ENCODE assay signal across 8 mouse cellular contexts in the genomic region with DNA sequence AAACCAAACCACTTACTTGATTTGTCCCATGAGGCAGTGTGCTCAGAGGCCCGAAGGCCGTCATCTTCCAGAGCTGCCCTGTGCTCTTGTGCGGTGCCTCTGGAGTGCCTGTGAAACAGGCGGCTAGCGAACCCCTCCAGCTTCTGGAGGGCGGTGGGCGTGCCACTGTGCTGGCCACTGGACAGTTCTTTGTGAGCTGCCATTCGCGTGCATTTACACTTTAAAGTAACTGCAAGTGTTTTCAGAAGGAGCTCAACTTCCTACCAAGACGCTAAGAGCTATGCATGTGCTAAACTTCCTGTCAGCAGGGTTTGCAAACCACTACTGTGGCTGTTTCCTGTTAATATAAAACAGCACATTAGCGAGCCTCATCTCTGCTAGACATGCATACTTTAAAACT. TPM values are rescaled to one million over a fixed set of nuclear protein-coding genes. Genes with fewer than 3 reads are reported as not detected.
DNase-seq lines count a peak whose midpoint lies in the region; ATAC-seq and TF ChIP-seq lines count a peak whose summit lies in the region.

No protein-coding gene starts in this region.

- 0 out of 2 replicates have a peak overlapping the region, but pooled peaks have one; percentile 4 for H3K27ac ChIP-seq in intestine, embryonic 15.5 days

- no peak overlapping the region for H3K9ac ChIP-seq in intestine, embryonic 15.5 days

- H3K4me3 ChIP-seq in intestine, embryonic 15.5 days (replicated peaks) = no peak overlapping the region
- peak overlapping the region; percentile 60 for H3K4me3 ChIP-seq in lung, adult 2 months (replicated peaks; ENCODE audit: extremely low read depth, low read depth, low read length)

- WGBS in intestine, embryonic 15.5 days = 25% methylated on average over 11 of the region's 11 CpGs
- WGBS in lung, adult 2 months = 3% methylated on average over 11 of the region's 11 CpGs

- ATAC-seq in intestine, embryonic 15.5 days = peak; percentile 61

- no peaks in the 10 kb centered on the region for H3K27me3 ChIP-seq in intestine, embryonic 15.5 days (replicated peaks)

- TF ChIP-seq CTCF in lung, adult 2 months (IDR thresholded peaks at IDR 0.05; ENCODE audit: insufficient read depth, low read length) = no peak

- H3K36me3 ChIP-seq in intestine, embryonic 15.5 days = no peaks in the 10 kb centered on the region

- no peak for TF ChIP-seq POLR2A in lung, adult 2 months (IDR thresholded peaks at IDR 0.05; ENCODE audit: borderline replicate concordance, extremely low read depth, low read depth, low read length)

- no peaks in the 10 kb centered on the region for H3K9me3 ChIP-seq in intestine, embryonic 15.5 days

- peak; percentile 89 for DNase-seq in A20 (ENCODE audit: low read depth, low spot score)
- peak; percentile 39 for DNase-seq in adrenal gland, postnatal 14 days
- peak; percentile 25 for DNase-seq in gastrocnemius, postnatal 10 days
- peak; percentile 39 for DNase-seq in lung, adult 2 months
- peak; percentile 18 for DNase-seq in retina, postnatal 1 day
- DNase-seq in cerebellum, adult 11-12 months = no peak
- DNase-seq in c-Kit-positive CD71-positive TER-119-positive erythroid progenitor cells, embryonic 14.5 days (ENCODE audit: low spot score) = no peak

- H3K4me1 ChIP-seq in intestine, embryonic 15.5 days (replicated peaks) = 0 out of 2 replicates have a peak, but pooled peaks cover 4% of the 10 kb centered on the region
- peaks cover 2% of the 10 kb centered on the region for H3K4me1 ChIP-seq in lung, adult 2 months (ENCODE audit: control insufficient read depth, insufficient read depth, low read length)

- peak overlapping the region; percentile 28 for H3K4me2 ChIP-seq in intestine, embryonic 15.5 days (replicated peaks)

RNA-seq across cellular contexts. Expression of a gene that starts 31.7 kb away (rescaled TPM):
- total RNA-seq in adrenal gland, postnatal 14 days (2021) = 103 and 114 TPM in 2 replicates
- 10 to 100 TPM; 60.2 to 64.4 TPM for total RNA-seq in gastrocnemius, postnatal 10 days (2021)
- 43.1 and 50.0 TPM in 2 replicates for polyA plus RNA-seq in intestine, embryonic 15.5 days (2015; fragmentation: Nextera tagmentation; extraction: Ambion mirVana)
- polyA plus RNA-seq in lung, adult 2 months (2012; rRNA removed) = 21.2 and 26.1 TPM in 2 replicates

Comparison
In these comparisons a context has a peak if more than half of its experiments do, and no peak if none do; other contexts are left out.
1. DNase-seq: peak in A20 (single experiment), adrenal gland, postnatal 14 days (single experiment), gastrocnemius, postnatal 10 days (single experiment), lung, adult 2 months (single experiment) and retina, postnatal 1 day (single experiment); none in cerebellum, adult 11-12 months (single experiment) and c-Kit-positive CD71-positive TER-119-positive erythroid progenitor cells, embryonic 14.5 days (single experiment).